Mouse (Mus musculus) erythroblast, embryonic 14.5 days (primary cell): Measurements from ENCODE around the gene Grk5. TPM values are rescaled to one million over a fixed set of nuclear protein-coding genes. Genes with fewer than 3 reads are reported as not detected.

Experiments used
- H3K27me3 ChIP-seq: 2 replicates; pipeline ENCODE4 v1.6.1; 2012; ENCODE audit warnings: inconsistent platforms; ENCODE audit not compliant: control insufficient read depth
- H3K36me3 ChIP-seq: 2 replicates; pipeline ENCODE4 v1.6.1; 2012; ENCODE audit warnings: mild to moderate bottlenecking, inconsistent platforms; ENCODE audit not compliant: control insufficient read depth
- H3K4me1 ChIP-seq: 2 replicates; pipeline ENCODE4 v1.6.1; 2012; ENCODE audit warnings: inconsistent platforms; ENCODE audit not compliant: control insufficient read depth
- H3K4me3 ChIP-seq: replicated peaks from 2 replicates; pipeline ENCODE3; 2012; ENCODE audit warnings: moderate library complexity, mild to moderate bottlenecking, inconsistent platforms
- H3K9me3 ChIP-seq: 2 replicates; pipeline ENCODE4 v1.6.1; 2012; ENCODE audit warnings: low read length, inconsistent platforms, mixed read lengths; ENCODE audit not compliant: control insufficient read depth
- GATA1 ChIP-seq: IDR thresholded peaks from 2 replicates; pipeline ENCODE4 v1.6.1; 2012; ENCODE audit warnings: low read length, inconsistent platforms, mixed read lengths
- TAL1 ChIP-seq: IDR thresholded peaks from 3 replicates; pipeline ENCODE4 v1.6.1; 2012; ENCODE audit warnings: low read length, inconsistent platforms, mixed read lengths
- polyA plus RNA-seq: library from polyadenylated mRNA; stranded (reverse); fragments of >175 nt; gene quantifications from 2 replicates; pipeline ENCODE4 v1.2.3, GENCODE M21; 2012

Gene Grk5
- polyA plus RNA-seq, 1 experiment = 0.06 TPM

- Histone ChIP-seq H3K4me1 (no peaks in the 10 kb centered on the region), H3K9me3 (no peaks in the 10 kb centered on the region), H3K4me3 (no peak overlapping the region), H3K36me3 (no peaks in the 10 kb centered on the region), H3K27me3 (no peaks in the 10 kb centered on the region)
- TF ChIP-seq TAL1 (no peak), GATA1 (no peak)
These were observed 50.4 kb downstream of the Grk5 start for GRCm38 (mm10) chr19:60939954-60940379.

DNA sequence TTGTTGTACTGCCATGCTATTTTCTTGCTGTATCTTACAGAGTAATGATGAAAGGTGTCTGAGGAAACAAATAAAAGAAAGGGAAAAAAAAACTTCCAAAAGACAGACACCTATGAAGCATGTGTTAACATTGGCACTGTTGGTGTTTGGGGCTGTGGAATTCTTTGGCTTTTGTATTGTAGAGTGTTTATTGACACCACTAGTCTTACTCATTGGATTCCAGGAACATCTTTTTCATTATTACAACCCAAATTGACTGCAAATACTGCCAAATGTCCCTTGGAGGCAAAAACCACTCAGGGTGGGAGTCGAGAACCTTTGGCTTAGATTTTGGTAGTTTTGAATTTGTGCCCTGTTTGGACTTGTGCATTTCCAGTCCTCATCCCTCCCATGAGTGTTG is 51.3 kb downstream of the Grk5 start:
- H3K4me1 ChIP-seq = no peaks in the 10 kb centered on the region
- no peaks in the 10 kb centered on the region for H3K27me3 ChIP-seq
- TF ChIP-seq TAL1 = no peak
- no peak for TF ChIP-seq GATA1
- H3K9me3 ChIP-seq = no peaks in the 10 kb centered on the region
- no peak overlapping the region for H3K4me3 ChIP-seq
- H3K36me3 ChIP-seq = no peaks in the 10 kb centered on the region

GRCm38 (mm10) chr19:60945801-60946311 is 56.3 kb downstream of the Grk5 start:
- no peak overlapping the region for H3K4me3 ChIP-seq
- no peaks in the 10 kb centered on the region for H3K27me3 ChIP-seq
- no peaks in the 10 kb centered on the region for H3K9me3 ChIP-seq
- no peaks in the 10 kb centered on the region for H3K4me1 ChIP-seq
- TF ChIP-seq GATA1 (no peak), TAL1 (no peak)
- H3K36me3 ChIP-seq = no peaks in the 10 kb centered on the region

GRCm38 (mm10) chr19:60946656-60947055 is 57.1 kb downstream of the Grk5 start:
- no peaks in the 10 kb centered on the region for H3K27me3 ChIP-seq
- H3K4me1 ChIP-seq = no peaks in the 10 kb centered on the region
- H3K36me3 ChIP-seq = no peaks in the 10 kb centered on the region
- TF ChIP-seq GATA1 (no peak), TAL1 (no peak)
- no peak overlapping the region for H3K4me3 ChIP-seq
- H3K9me3 ChIP-seq = no peaks in the 10 kb centered on the region

- H3K4me1 ChIP-seq = no peaks in the 10 kb centered on the region
- no peaks in the 10 kb centered on the region for H3K9me3 ChIP-seq
- H3K4me3 ChIP-seq = no peak overlapping the region
- TF ChIP-seq TAL1 = no peak
- no peak for TF ChIP-seq GATA1
- H3K27me3 ChIP-seq = no peaks in the 10 kb centered on the region
- no peaks in the 10 kb centered on the region for H3K36me3 ChIP-seq
These were observed 59.4 kb downstream of the Grk5 start for GRCm38 (mm10) chr19:60948996-60949395.

GRCm38 (mm10) chr19:60950056-60950869 is 60.7 kb downstream of the Grk5 start:
- H3K9me3 ChIP-seq = no peaks in the 10 kb centered on the region
- H3K27me3 ChIP-seq = no peaks in the 10 kb centered on the region
- no peaks in the 10 kb centered on the region for H3K4me1 ChIP-seq
- H3K4me3 ChIP-seq = no peak overlapping the region
- TF ChIP-seq GATA1 = no peak
- no peak for TF ChIP-seq TAL1
- no peaks in the 10 kb centered on the region for H3K36me3 ChIP-seq

DNA sequence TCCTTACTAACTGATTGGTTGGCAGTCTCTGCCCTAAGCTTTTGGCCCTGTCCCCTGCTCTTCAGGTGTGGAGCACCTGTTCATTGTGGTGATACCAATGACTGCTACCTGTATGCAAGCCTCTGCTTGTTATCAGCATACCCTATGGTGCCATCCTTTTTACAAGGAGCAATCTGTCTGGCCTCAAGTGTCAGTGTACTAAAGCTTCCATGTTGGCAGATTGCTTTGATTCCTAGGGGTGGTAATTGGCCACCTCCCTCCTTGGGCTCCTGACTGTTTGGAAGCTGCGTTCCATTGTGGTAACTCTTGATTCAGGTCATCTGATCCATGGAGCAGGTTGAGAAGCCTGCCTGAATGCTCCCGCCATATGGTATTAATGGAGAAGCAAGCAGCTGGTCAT is 65.6 kb downstream of the Grk5 start:
- no peaks in the 10 kb centered on the region for H3K9me3 ChIP-seq
- no peaks in the 10 kb centered on the region for H3K36me3 ChIP-seq
- TF ChIP-seq TAL1 (no peak), GATA1 (no peak)
- no peaks in the 10 kb centered on the region for H3K27me3 ChIP-seq
- no peak overlapping the region for H3K4me3 ChIP-seq
- H3K4me1 ChIP-seq = no peaks in the 10 kb centered on the region

DNA sequence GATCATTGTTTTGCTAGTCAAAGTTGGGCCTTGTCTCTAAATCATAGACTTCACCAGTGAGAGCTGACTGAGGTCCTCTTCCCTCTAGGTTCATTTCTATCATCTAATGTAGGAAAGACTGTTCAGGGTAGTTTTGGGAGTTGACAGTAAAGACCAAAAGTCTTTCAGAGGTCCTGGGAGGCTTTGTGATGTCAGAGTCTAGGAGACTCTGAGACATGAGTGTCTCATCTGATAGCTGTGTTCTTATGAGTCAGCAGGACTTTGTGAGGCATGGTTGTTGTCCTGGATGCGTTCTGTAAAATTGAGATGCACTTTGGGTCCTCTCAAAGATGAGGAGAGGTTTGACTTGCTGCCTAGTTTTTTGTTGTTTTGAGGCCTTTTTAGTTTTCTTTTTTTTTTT is 66.2 kb downstream of the Grk5 start:
- Histone ChIP-seq H3K36me3 (no peaks in the 10 kb centered on the region), H3K4me3 (no peak overlapping the region), H3K9me3 (no peaks in the 10 kb centered on the region), H3K27me3 (no peaks in the 10 kb centered on the region), H3K4me1 (no peaks in the 10 kb centered on the region)
- TF ChIP-seq TAL1 (no peak), GATA1 (no peak)

DNA sequence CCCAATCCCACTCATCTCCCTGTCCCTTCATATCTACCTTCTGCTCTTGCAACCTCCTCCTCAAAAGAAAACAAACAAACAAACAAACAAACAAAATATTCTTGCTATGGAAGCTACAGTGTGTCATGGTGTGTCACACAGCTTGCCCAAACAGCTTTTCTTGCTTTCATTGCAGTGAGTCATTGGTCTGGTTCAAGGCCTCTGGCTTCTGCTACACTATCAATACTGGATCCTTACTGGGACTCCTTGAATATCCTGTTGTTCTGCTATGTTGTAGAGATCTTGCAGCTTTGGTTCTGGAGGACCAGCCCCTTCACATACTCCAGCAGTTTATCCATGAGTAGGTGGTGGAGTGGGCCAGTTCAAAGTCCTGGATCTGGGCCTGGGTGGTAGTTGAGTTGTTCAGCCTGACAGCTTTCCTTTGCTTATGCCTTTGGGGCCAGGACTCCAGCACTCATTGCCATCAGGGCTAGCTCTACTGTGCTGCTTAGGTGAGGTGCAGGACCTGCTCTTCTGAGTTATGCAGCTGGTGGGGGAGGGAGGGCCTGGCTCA is 66.7 kb downstream of the Grk5 start:
- no peaks in the 10 kb centered on the region for H3K4me1 ChIP-seq
- H3K4me3 ChIP-seq = no peak overlapping the region
- H3K27me3 ChIP-seq = no peaks in the 10 kb centered on the region
- H3K36me3 ChIP-seq = no peaks in the 10 kb centered on the region
- H3K9me3 ChIP-seq = no peaks in the 10 kb centered on the region
- TF ChIP-seq GATA1 (no peak), TAL1 (no peak)
